Mouse (Mus musculus) embryonic facial prominence, embryonic 15.5 days (tissue): ENCODE results near the gene a. TPM values are rescaled to one million over a fixed set of nuclear protein-coding genes. Genes with fewer than 3 reads are reported as not detected.
"Not testable (repeated sequence)": the region's sequence is repeated elsewhere in the genome, so short reads cannot be mapped to it uniquely, and the experiment has no call there.

Source experiments
- ATAC-seq: fragments of 200-750 bp; cut with Nextera tagmentation; 2 replicates; pipeline ENCODE4 v1.8.0; 2017; ENCODE audit warnings: low read depth, moderate TSS enrichment; ENCODE audit not compliant: insufficient number of reproducible peaks, low FRiP score, low TSS enrichment
- H3K27ac ChIP-seq: fragments of 300-500 bp; sonication (generic); replicated peaks from 2 replicates; pipeline ENCODE4 v1.5.1; 2015; ENCODE audit warnings: mild to moderate bottlenecking, inconsistent platforms
- H3K27me3 ChIP-seq: fragments of 300-500 bp; sonication (generic); 2 replicates; pipeline ENCODE4 v1.6.1; 2015; ENCODE audit warnings: inconsistent platforms
- H3K36me3 ChIP-seq: fragments of 300-500 bp; sonication (generic); 2 replicates; pipeline ENCODE4 v1.6.1; 2015; ENCODE audit warnings: mild to moderate bottlenecking, inconsistent platforms
- H3K4me1 ChIP-seq: fragments of 300-500 bp; sonication (generic); 2 replicates; pipeline ENCODE4 v1.6.1; 2015; ENCODE audit warnings: inconsistent platforms
- H3K4me2 ChIP-seq: fragments of 300-500 bp; sonication (generic); replicated peaks from 2 replicates; pipeline ENCODE4 v1.6.1; 2015; ENCODE audit warnings: mild to moderate bottlenecking, inconsistent platforms
- H3K4me3 ChIP-seq: fragments of 300-500 bp; sonication (generic); replicated peaks from 2 replicates; pipeline ENCODE4 v1.5.1; 2015; ENCODE audit warnings: mild to moderate bottlenecking, inconsistent platforms
- H3K9ac ChIP-seq: fragments of 300-500 bp; sonication (generic); 2 replicates; pipeline ENCODE4 v1.6.1; 2015; ENCODE audit warnings: inconsistent platforms
- H3K9me3 ChIP-seq: fragments of 300-500 bp; sonication (generic); replicated peaks from 2 replicates; pipeline ENCODE4 v1.6.1; 2016; ENCODE audit warnings: inconsistent platforms
- WGBS: fragments of 180-500 bp; shearing (Covaris S2); methylation state at CpG from one replicate; pipeline ENCODE4 v1.1.7; 2015; 5-methylcytosine and 5-hydroxymethylcytosine counted together
- polyA plus RNA-seq: library from polyadenylated mRNA; unstranded; fragments of >200 nt; fragmentation: Nextera tagmentation; extraction: Ambion mirVana; gene quantifications from 2 replicates; pipeline ENCODE4 v1.2.1, GENCODE M21; 2015

Gene a
- polyA plus RNA-seq, 1 experiment from 2014 or later: 18.8 TPM

- no peaks in the 10 kb centered on the region for H3K9me3 ChIP-seq
- ATAC-seq: no peak
- H3K9ac ChIP-seq: no peak overlapping the region
- no peak overlapping the region for H3K4me3 ChIP-seq
- H3K27me3 ChIP-seq: no peaks in the 10 kb centered on the region
- H3K36me3 ChIP-seq: no peaks in the 10 kb centered on the region
- H3K4me1 ChIP-seq: no peaks in the 10 kb centered on the region
- H3K4me2 ChIP-seq: no peak overlapping the region
- H3K27ac ChIP-seq: no peak overlapping the region; the same call in 1 of the 2 replicates
- WGBS: 41% methylated on average over 5 of the region's 5 CpGs
These were observed 159.4 kb downstream of the a start for GRCm38 (mm10) chr2:154950601-154951000.

DNA sequence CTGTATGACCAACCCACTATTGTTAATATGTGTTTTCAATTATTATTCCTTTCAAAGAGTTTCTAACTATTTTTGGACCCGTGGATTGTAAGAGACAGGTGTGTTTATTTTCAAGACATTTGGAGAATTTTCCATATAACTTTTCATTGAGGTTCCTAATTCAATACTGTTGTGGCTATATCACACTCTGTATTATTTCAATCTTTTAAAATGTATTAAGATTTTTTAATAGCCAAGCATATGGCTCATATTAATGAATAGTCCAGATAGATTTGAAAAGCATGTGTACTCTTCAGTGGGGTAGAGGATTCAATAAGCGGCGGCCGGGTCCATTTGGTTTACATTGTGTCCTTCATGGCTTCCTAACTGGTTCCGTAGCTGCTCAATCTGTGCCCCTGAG is 168.3 kb downstream of the a start:
- 51% methylated on average over 5 of the region's 5 CpGs for WGBS
- Histone ChIP-seq H3K4me1 (peaks cover 10% of the 10 kb centered on the region; the same call in 1 of the 2 replicates), H3K36me3 (no peaks in the 10 kb centered on the region), H3K4me2 (no peak overlapping the region), H3K9ac (no peak overlapping the region), H3K27ac (peak overlapping the region; percentile 13; the same call in 1 of the 2 replicates), H3K4me3 (no peak overlapping the region), H3K9me3 (no peaks in the 10 kb centered on the region), H3K27me3 (no peaks in the 10 kb centered on the region)
- no peak for ATAC-seq

- Histone ChIP-seq H3K9me3 (no peaks in the 10 kb centered on the region), H3K4me3 (no peak overlapping the region), H3K4me2 (no peak overlapping the region), H3K4me1 (peaks cover 10% of the 10 kb centered on the region; the same call in 1 of the 2 replicates), H3K9ac (no peak overlapping the region), H3K36me3 (no peaks in the 10 kb centered on the region), H3K27ac (peak overlapping the region; percentile 13; the same call in 1 of the 2 replicates), H3K27me3 (no peaks in the 10 kb centered on the region)
- 53% methylated on average over 3 of the region's 3 CpGs for WGBS
- ATAC-seq: no peak
These were observed 168.7 kb downstream of the a start for GRCm38 (mm10) chr2:154959909-154960308.

GRCm38 (mm10) chr2:154963176-154963575 is 172.0 kb downstream of the a start:
- H3K9ac ChIP-seq: no peak overlapping the region
- ATAC-seq: no peak
- H3K27me3 ChIP-seq: no peaks in the 10 kb centered on the region
- H3K36me3 ChIP-seq: no peaks in the 10 kb centered on the region
- H3K4me3 ChIP-seq: no peak overlapping the region
- no peak overlapping the region for H3K4me2 ChIP-seq
- peaks cover 10% of the 10 kb centered on the region; the same call in 1 of the 2 replicates for H3K4me1 ChIP-seq
- no peaks in the 10 kb centered on the region for H3K9me3 ChIP-seq
- H3K27ac ChIP-seq: no peak overlapping the region
- WGBS: 47% methylated on average over 5 of the region's 5 CpGs

GRCm38 (mm10) chr2:154969740-154970397 is 178.7 kb downstream of the a start:
- not testable (repeated sequence) for H3K4me3 ChIP-seq
- WGBS: 54% methylated on average over 14 of the region's 14 CpGs

DNA sequence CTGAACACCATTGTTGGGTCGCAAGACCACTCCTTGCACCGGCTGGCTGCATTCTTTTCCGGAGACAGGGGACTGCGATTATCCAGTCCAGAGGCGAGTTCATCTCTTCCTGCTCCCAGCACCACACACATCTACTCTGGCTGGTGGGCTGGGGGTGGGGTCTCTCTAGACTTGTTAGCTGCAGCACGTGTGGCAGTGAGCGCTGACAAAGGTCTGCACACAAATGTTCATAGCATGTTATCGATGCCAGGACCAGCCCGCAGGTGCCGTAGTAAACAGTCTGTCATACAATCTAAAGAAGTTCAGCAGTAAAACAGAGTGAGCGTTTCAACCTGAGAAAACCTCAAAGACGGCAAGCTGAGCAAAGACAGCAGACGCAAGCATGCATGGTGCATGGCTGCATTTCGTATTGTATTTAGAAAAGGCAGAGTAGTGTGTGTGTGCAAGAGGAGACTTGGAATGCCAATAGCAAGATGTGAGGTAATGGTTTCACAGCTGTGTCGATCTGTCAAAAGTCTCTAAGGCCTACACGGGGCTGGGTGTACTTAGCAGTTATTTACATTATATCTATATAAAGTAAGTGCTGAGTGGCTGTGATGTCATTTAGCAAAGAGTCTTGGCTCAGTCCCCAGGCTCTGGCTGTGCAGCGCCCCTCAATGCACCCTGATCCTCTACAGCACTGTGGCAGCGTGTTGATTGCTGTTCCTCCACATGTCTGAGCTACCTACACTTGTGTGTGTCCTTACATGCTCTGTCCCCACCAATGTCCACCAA is 180.9 kb downstream of the a start:
- Histone ChIP-seq H3K4me3 (no peak overlapping the region), H3K27ac (peak overlapping the region; percentile 67), H3K9me3 (no peaks in the 10 kb centered on the region), H3K9ac (no peak overlapping the region), H3K27me3 (no peaks in the 10 kb centered on the region), H3K4me1 (peaks cover 19% of the 10 kb centered on the region), H3K4me2 (peak overlapping the region; percentile 21; the same call in 1 of the 2 replicates), H3K36me3 (no peaks in the 10 kb centered on the region)
- WGBS: 32% methylated on average over 18 of the region's 18 CpGs
- ATAC-seq: peak; percentile 78

More at GRCm38 (mm10) chr2:154969740-154970397, 178.7 kb downstream of the a start:
- H3K4me2 ChIP-seq, H3K9ac ChIP-seq, H3K36me3 ChIP-seq, ATAC-seq, H3K27ac ChIP-seq, H3K27me3 ChIP-seq, H3K9me3 ChIP-seq: not testable (repeated sequence)
- H3K4me1 ChIP-seq: peaks cover 19% of the 10 kb centered on the region

GRCm38 (mm10) chr2:154972981-154973380 is 181.8 kb downstream of the a start:
- H3K4me1 ChIP-seq: peaks cover 19% of the 10 kb centered on the region
- no peak overlapping the region for H3K4me3 ChIP-seq
- H3K27ac ChIP-seq: 0 out of 2 replicates have a peak overlapping the region, but pooled peaks have one; percentile 67
- ATAC-seq: no peak
- H3K9me3 ChIP-seq: no peaks in the 10 kb centered on the region
- H3K36me3 ChIP-seq: no peaks in the 10 kb centered on the region
- no peaks in the 10 kb centered on the region for H3K27me3 ChIP-seq
- no peak overlapping the region for H3K4me2 ChIP-seq
- no peak overlapping the region for H3K9ac ChIP-seq
- WGBS: 28% methylated on average over 5 of the region's 5 CpGs

GRCm38 (mm10) chr2:154986609-154987008 is 195.4 kb downstream of the a start:
- Histone ChIP-seq H3K4me3 (no peak overlapping the region), H3K27ac (no peak overlapping the region), H3K9me3 (no peaks in the 10 kb centered on the region), H3K4me2 (no peak overlapping the region), H3K4me1 (no peaks in the 10 kb centered on the region), H3K36me3 (no peaks in the 10 kb centered on the region), H3K27me3 (no peaks in the 10 kb centered on the region), H3K9ac (no peak overlapping the region)
- no peak for ATAC-seq
- WGBS: 65% methylated on average over 1 of the region's 1 CpGs

- Histone ChIP-seq H3K36me3 (no peaks in the 10 kb centered on the region), H3K4me1 (no peaks in the 10 kb centered on the region), H3K27ac (no peak overlapping the region), H3K9ac (no peak overlapping the region), H3K9me3 (no peaks in the 10 kb centered on the region), H3K4me2 (no peak overlapping the region), H3K27me3 (no peaks in the 10 kb centered on the region), H3K4me3 (no peak overlapping the region)
- no peak for ATAC-seq
- WGBS: 80% methylated on average over 8 of the region's 8 CpGs
These were observed 200.2 kb downstream of the a start for GRCm38 (mm10) chr2:154991411-154991810.

GRCm38 (mm10) chr2:154992083-154992482 is 200.9 kb downstream of the a start:
- Histone ChIP-seq H3K9ac (no peak overlapping the region), H3K36me3 (no peaks in the 10 kb centered on the region), H3K4me2 (no peak overlapping the region), H3K27ac (no peak overlapping the region), H3K9me3 (no peaks in the 10 kb centered on the region), H3K27me3 (no peaks in the 10 kb centered on the region), H3K4me1 (no peaks in the 10 kb centered on the region), H3K4me3 (no peak overlapping the region)
- ATAC-seq: no peak
- WGBS: 81% methylated on average over 5 of the region's 5 CpGs

GRCm38 (mm10) chr2:155005491-155005890 is 214.3 kb downstream of the a start:
- Histone ChIP-seq H3K36me3 (no peaks in the 10 kb centered on the region), H3K9ac (no peak overlapping the region), H3K27me3 (no peaks in the 10 kb centered on the region), H3K27ac (no peak overlapping the region), H3K4me2 (no peak overlapping the region), H3K9me3 (no peaks in the 10 kb centered on the region), H3K4me1 (no peaks in the 10 kb centered on the region), H3K4me3 (no peak overlapping the region)
- WGBS: 86% methylated on average over 11 of the region's 11 CpGs
- ATAC-seq: no peak
